Mouse (Mus musculus): ENCODE results near the gene Prkce.

DNA sequence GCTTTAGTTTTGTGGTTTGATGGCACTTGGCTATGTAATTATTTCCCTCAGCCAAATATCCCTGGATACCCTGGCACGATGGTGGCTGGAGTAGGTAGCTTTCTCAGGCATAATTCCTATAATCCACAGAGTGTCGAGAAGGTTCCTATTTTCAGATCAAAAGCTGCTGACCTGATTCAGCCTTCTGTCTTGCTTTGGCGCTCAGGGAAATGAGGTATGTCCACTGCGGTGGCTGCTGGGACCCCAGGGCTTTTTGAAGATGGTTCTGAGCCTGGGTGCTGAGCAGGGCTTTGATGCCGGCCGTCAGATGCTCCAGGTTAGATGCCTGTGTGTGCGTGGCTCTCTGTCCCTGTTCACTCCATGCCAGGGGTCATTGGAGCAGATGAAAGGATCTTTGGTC, 59.0 kb downstream of the Prkce start:
- TF ChIP-seq CTCF (IDR thresholded peaks at IDR 0.05; ENCODE audit: borderline replicate concordance, insufficient read depth, low read length) (no peak), POLR2A (IDR thresholded peaks at IDR 0.05; ENCODE audit: low read depth, low read length) (no peak)
